9 mouse cellular contexts compared by ENCODE assay signal in genomic region chr1:62929477-62929876, GRCm38 (mm10).
DNase-seq lines count a peak whose midpoint lies in the region; ATAC-seq and TF ChIP-seq lines count a peak whose summit lies in the region.
"Had no signal": no experiment of that assay in that cellular context is flagged by ENCODE, and none has a peak within 500 bp of the region (broad histone marks: within the 10 kb centered on the region; RNA-seq: fewer than 3 reads in every experiment).

No protein-coding gene starts in this region.

- peaks cover 20% of the 10 kb centered on the region for H3K4me1 ChIP-seq in neural tube, embryonic 15.5 days
- H3K4me1 ChIP-seq in kidney, embryonic 15.5 days, result 0 out of 2 replicates have a peak, but pooled peaks cover 9% of the 10 kb centered on the region
- peaks cover 8% of the 10 kb centered on the region; the same call in 1 of the 2 replicates for H3K4me1 ChIP-seq in limb, embryonic 14.5 days (ENCODE audit: control insufficient read depth, insufficient read depth, low read length)

- no peak overlapping the region for H3K9ac ChIP-seq in neural tube, embryonic 15.5 days (replicated peaks)
- no peak overlapping the region for H3K9ac ChIP-seq in kidney, embryonic 15.5 days
- H3K9ac ChIP-seq in limb, embryonic 14.5 days (ENCODE audit: low read depth, low read length, severe bottlenecking), result no peak overlapping the region

- no peaks in the 10 kb centered on the region for H3K36me3 ChIP-seq in neural tube, embryonic 15.5 days
- H3K36me3 ChIP-seq in kidney, embryonic 15.5 days, result no peaks in the 10 kb centered on the region
- no peaks in the 10 kb centered on the region for H3K36me3 ChIP-seq in limb, embryonic 14.5 days (ENCODE audit: control insufficient read depth, insufficient read depth, low read length)

- 6% methylated on average over 8 of the region's 8 CpGs for WGBS in neural tube, embryonic 15.5 days
- WGBS in kidney, embryonic 15.5 days, result 4% methylated on average over 8 of the region's 8 CpGs
- WGBS in limb, embryonic 14.5 days, result 9% methylated on average over 8 of the region's 8 CpGs

- no peak overlapping the region for H3K27ac ChIP-seq in neural tube, embryonic 15.5 days (replicated peaks)
- no peak overlapping the region for H3K27ac ChIP-seq in kidney, embryonic 15.5 days
- no peak overlapping the region for H3K27ac ChIP-seq in limb, embryonic 14.5 days (replicated peaks; ENCODE audit: low read depth, low read length)

- no peaks in the 10 kb centered on the region for H3K27me3 ChIP-seq in neural tube, embryonic 15.5 days (replicated peaks)
- peaks cover 15% of the 10 kb centered on the region; the same call in 1 of the 2 replicates for H3K27me3 ChIP-seq in kidney, embryonic 15.5 days
- no peaks in the 10 kb centered on the region for H3K27me3 ChIP-seq in limb, embryonic 14.5 days (ENCODE audit: control insufficient read depth, insufficient read depth, low read length)

- peak; percentile 83 for DNase-seq in neural tube, embryonic 10.5 days (ENCODE audit: extremely low spot score, low spot score)
- DNase-seq in cerebellum, adult 18-20 months, result peak; percentile 70 to 84
- peak; percentile 62 for DNase-seq in gastrocnemius, adult 18-20 months (ENCODE audit: low spot score)
- DNase-seq in limb, embryonic 14.5 days (ENCODE audit: low spot score), result peak; percentile 42
- DNase-seq in retina, embryonic 14.5 days (ENCODE audit: low spot score), result peak; percentile 85
- DNase-seq in thymus, postnatal 36 days, result peak; percentile 45 to 60

- ATAC-seq in neural tube, embryonic 15.5 days (ENCODE audit: low FRiP score), result no peak
- peak; percentile 62; the same call in 1 of the 2 replicates for ATAC-seq in kidney, embryonic 15.5 days (replicated peaks; ENCODE audit: low FRiP score)
- ATAC-seq in limb, embryonic 14.5 days (ENCODE audit: low FRiP score, low read depth), result no peak

- no peak overlapping the region for H3K4me2 ChIP-seq in neural tube, embryonic 15.5 days
- no peak overlapping the region for H3K4me2 ChIP-seq in kidney, embryonic 15.5 days
- no peak overlapping the region for H3K4me2 ChIP-seq in limb, embryonic 14.5 days (replicated peaks; ENCODE audit: low read depth, low read length, severe bottlenecking)

- TF ChIP-seq POLR2A in limb, embryonic 14.5 days (IDR thresholded peaks at IDR 0.05; ENCODE audit: borderline replicate concordance, extremely low read depth, insufficient read depth, insufficient read length), result no peak

- no peak overlapping the region for H3K4me3 ChIP-seq in neural tube, embryonic 15.5 days (replicated peaks)
- no peak overlapping the region for H3K4me3 ChIP-seq in kidney, embryonic 15.5 days (replicated peaks)
- no peak overlapping the region for H3K4me3 ChIP-seq in limb, embryonic 14.5 days (replicated peaks; ENCODE audit: low read length)
- H3K4me3 ChIP-seq: erythroblast, embryonic 14.5 days had no signal

- H3K9me3 ChIP-seq in neural tube, embryonic 15.5 days (replicated peaks), result no peaks in the 10 kb centered on the region
- H3K9me3 ChIP-seq in kidney, embryonic 15.5 days (replicated peaks), result no peaks in the 10 kb centered on the region
- no peaks in the 10 kb centered on the region for H3K9me3 ChIP-seq in limb, embryonic 14.5 days (ENCODE audit: control insufficient read depth, low read length)
